Mouse (Mus musculus) adrenal gland, adult 8-10 months (tissue): ENCODE measurements at regions not wholly inside any gene's neighbourhood (a gene's known extent, or its start where the extent isn't known, plus 50 kb on each side); places are given as distances from the start of the nearest gene placed in this dataset.

Experiments
- DNase-seq: peaks from one replicate; pipeline ENCODE4 v3.0.0; 2022

- peak; percentile 44 for DNase-seq
Measured at GRCm38 (mm10) chr14:25185959-25186771, 272.8 kb upstream of the Zmiz1 start.

GRCm38 (mm10) chr14:25187715-25188114, 271.3 kb upstream of the Zmiz1 start:
- DNase-seq = no peak

GRCm38 (mm10) chr14:25189256-25189655, 269.7 kb upstream of the Zmiz1 start:
- no peak for DNase-seq

- no peak for DNase-seq
Measured at GRCm38 (mm10) chr14:25190680-25191270, 268.2 kb upstream of the Zmiz1 start.

- DNase-seq = no peak
Measured at GRCm38 (mm10) chr14:25196820-25197219, 262.2 kb upstream of the Zmiz1 start.

DNA sequence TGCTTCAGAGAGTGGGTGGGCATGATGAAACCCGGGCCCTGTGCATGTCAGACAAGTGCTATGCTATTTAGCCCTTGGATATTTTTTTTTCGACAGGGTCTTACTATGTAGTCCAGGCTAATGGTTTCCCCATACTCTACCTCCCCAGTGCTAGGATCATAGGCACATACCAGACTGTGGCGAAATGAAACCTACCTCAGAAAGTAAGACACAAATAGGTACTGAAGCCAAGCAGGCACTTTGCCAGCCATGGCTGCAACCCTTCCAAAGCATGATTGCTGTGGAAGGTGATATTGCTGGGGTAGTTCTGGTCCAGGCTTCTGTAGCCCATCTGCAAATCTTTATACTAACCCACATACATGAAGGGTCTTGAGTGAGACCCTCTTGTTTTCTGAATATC, 259.1 kb upstream of the Zmiz1 start:
- no peak for DNase-seq

GRCm38 (mm10) chr14:25200656-25201179, 258.3 kb upstream of the Zmiz1 start:
- DNase-seq = no peak

DNA sequence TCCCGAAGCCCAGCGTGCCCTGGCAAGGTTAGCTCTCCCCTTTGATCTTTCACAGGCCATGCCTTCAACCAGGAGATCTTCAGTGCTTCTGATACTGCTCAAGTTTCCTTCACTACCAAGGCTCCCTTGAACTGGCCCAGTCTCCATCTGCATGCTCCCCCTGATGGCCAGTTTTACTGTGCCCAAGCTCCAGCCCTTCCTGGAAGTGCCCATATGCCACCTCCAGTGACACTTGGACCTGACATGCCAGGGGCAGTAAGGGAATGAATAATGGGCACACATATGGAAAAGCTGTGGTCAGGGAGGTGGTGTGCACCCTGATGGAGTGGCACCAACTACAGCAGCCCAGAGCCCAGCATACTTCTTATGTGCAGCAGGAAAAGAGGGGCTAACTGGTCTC, 256.7 kb upstream of the Zmiz1 start:
- DNase-seq = no peak

DNA sequence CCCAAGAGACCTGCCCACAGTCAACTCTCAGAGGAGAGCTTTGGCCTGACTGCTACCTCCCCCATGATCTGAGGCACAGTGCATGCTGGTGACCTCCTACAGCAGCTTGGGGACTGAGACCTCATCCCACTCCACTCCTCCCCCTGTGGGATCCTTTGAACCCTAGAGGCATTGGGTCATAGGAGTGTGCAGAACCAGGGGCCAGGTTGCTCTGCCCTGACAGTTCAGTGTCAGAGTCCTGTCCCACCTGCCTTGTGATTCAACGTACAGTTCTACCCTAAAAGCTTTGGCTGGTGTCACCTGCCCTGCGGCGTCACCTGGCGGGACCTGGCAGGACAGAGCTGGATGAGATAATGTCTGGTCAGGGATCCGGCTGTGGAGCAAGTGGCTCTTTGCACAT, 254.9 kb upstream of the Zmiz1 start:
- no peak for DNase-seq

- DNase-seq = no peak
Measured at GRCm38 (mm10) chr14:25206855-25207254, 252.1 kb upstream of the Zmiz1 start.

GRCm38 (mm10) chr14:25207422-25207821, 251.6 kb upstream of the Zmiz1 start:
- no peak for DNase-seq

DNA sequence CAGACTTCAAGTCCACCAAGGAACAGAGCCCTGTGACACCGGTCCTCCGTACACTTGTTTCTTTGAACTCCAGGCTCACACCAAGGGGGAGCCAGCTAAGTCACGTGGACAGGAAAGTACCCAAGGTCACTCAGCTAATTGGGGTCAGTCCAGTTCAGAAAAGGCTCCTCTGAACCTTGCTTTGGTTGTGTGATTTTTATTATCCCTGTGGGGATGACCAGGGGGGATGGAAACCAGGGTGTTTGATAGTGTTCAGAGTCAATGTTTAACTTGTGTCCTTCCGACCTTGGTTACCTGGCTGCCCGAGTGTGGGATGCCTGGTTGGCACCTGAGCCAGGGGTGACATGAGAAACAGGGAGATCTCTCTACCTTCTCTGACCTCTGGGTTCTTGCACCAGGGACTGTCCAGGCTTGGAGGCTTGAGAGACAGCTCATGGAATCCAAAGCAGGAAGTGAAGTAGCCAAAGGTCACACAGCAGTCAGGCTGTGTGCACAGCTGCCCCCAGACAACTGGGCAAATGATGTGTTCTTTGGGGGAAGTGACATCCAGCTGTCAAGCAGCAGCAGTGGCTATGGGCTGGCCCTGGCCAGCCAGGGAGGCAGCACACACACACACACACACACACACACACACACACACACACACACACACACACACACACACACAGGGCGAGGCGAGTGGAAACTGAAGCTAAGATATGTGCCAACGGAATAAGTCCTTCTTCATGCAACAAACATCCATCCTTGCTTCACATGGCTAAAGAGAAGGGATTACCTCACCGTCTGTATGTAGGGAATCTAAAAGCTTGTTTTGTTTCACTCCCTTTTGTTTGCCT, 250.5 kb upstream of the Zmiz1 start:
- no peak for DNase-seq

DNA sequence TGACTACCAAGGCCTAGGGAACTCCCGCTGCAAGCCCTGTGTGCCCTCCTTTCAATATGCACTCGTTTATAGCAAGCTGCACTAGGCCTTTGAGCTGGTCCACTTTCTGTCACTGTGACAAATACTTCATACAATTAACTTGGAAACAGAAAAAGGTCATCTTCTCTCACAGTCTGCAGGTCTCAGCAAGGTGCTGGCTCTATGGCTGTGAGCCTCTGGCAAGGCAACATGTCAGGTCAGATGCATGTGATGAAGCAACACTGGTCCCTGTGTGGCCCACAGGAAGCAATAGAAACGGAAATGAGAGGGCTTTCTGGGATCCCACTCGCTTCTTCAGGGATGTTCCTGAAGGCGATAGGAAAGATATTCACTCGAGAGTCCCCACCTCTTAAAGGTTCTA, 245.9 kb upstream of the Zmiz1 start:
- no peak for DNase-seq

- DNase-seq = no peak
Measured at GRCm38 (mm10) chr14:25223091-25223490, 235.9 kb upstream of the Zmiz1 start.

- no peak for DNase-seq
Measured at GRCm38 (mm10) chr14:25225214-25225613, 233.8 kb upstream of the Zmiz1 start.

GRCm38 (mm10) chr14:25226155-25226839, 232.7 kb upstream of the Zmiz1 start:
- DNase-seq = peak; percentile 64

DNA sequence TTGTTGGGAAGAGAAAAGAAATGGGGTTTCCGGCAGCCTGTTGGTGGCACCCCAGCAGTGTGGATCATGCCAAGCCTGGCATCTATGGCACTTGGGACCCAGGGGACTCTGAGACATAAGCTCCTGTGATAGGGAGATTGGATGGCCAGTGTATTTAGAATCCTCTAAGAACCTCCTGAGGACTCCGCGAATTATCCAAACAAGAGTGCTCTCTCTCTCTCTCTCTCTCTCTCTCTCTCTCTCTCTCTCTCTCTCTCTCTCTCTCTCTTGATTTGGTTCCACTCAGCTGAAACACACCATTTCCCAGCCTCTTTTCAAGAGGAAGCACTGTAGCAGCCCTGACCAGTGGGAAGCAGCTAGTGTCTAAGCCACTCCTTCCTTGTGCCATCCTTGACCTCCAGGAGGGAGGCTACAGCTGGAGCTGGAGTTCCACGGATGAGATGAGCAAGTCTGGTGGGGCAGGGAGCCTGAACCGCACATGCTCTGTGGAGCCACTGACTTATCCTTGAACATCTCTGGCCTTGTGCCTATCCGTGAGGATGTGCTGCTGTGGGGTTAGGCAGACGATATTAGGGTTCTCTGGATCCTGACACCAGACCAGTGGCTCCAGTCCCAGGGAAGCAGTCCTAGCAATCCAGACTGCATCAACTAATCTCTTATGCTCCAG, 232.0 kb upstream of the Zmiz1 start:
- peak; percentile 67 for DNase-seq

DNA sequence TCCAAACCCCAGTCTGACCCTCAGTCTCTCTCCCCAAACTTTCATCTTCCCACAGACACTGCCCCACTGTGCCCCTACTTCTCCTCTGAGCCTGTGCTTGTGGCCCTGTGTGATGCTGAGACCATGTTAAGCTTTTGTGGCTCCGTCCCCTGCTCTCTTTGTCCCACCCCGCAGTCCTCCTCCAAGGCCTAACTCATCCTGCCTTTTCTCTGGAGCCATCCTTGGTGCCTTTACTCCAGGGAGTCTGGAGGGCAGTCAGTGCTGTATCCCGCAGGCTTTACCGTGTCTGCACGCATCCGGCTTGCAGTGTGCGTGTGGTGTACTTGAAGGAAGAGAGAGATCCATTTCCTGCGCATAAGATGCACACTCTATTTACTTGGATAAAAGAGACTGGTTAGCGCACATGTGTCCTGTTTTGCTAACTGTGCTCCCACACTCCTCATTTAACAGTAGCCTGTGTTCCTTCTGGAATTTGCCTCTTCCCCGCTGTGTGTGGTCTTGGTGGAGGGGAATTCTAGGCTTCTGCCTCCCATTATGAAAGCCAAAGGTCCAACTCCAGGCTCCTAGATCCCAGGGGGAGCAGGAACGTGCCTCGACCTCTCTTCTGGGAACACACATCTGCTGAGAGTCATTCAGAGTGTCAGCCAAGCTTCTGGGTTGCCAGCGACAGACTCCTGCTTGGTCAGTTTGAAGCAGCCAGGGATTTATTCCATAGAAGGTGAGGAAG, 230.5 kb upstream of the Zmiz1 start:
- DNase-seq = no peak

- DNase-seq = no peak
Measured at GRCm38 (mm10) chr14:25229569-25229968, 229.4 kb upstream of the Zmiz1 start.

GRCm38 (mm10) chr14:25231881-25232280, 227.1 kb upstream of the Zmiz1 start:
- DNase-seq = no peak

- DNase-seq = no peak
Measured at GRCm38 (mm10) chr14:25236421-25236973, 222.5 kb upstream of the Zmiz1 start.
